Mouse (Mus musculus): Measurements from ENCODE around the gene Wipf3.

Wipf3 gene

GRCm38 (mm10) chr6:54537053-54537452, 107.7 kb downstream of the Wipf3 start:
- DNase-seq: no peak

GRCm38 (mm10) chr6:54538773-54539173, 109.4 kb downstream of the Wipf3 start:
- peak; percentile 90 for DNase-seq

- peak; percentile 64 for DNase-seq
These were observed 110.0 kb downstream of the Wipf3 start for GRCm38 (mm10) chr6:54539396-54539795.

- peak; percentile 89 for DNase-seq
These were observed 111.0 kb downstream of the Wipf3 start for GRCm38 (mm10) chr6:54540252-54540887.

- peak; percentile 56 for DNase-seq
These were observed 113.4 kb downstream of the Wipf3 start for GRCm38 (mm10) chr6:54542836-54543235.

GRCm38 (mm10) chr6:54543646-54544045, 114.2 kb downstream of the Wipf3 start:
- DNase-seq: peak; percentile 78

- peak; percentile 90 for DNase-seq
These were observed 119.1 kb downstream of the Wipf3 start for GRCm38 (mm10) chr6:54548314-54549019.

GRCm38 (mm10) chr6:54549311-54549710, 119.9 kb downstream of the Wipf3 start:
- DNase-seq: peak; percentile 90

- DNase-seq: peak; percentile 90
These were observed 121.5 kb downstream of the Wipf3 start for GRCm38 (mm10) chr6:54550801-54551323.

DNA sequence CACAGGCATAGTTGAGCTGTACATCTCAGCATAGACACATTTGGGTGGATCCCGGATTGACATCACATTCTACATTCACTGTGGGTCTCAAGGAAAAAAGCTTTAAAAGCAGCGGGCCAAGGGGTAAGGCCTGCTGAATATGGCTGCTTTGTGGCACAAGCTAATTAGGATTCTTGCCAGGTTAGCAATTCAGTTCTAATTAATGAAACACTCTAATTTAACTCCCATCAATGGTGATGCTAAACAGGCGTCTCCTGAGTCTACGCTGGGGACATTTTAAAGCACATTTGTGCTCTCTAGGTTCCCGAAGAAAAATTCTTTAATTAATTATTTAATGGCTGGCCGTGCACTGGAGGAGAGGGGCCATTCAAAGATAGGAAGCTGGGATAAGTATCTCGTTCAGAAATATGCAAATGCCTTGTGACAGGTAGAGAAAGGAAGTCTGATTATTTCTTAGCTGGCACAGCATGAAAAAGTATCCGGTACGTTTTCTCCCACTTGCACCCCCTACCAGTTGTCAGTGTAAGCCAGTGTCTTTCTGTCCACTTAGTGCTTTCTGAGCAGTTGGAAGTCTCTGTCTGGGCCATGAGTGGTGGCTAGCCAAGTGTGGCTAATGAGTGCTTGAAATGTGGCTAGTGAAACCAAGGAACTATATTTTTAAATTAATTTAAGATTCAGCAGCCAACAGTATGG, 123.5 kb downstream of the Wipf3 start:
- peak; percentile 58 for DNase-seq
